Mouse (Mus musculus): ENCODE measurements around the gene Serinc2.

DNA sequence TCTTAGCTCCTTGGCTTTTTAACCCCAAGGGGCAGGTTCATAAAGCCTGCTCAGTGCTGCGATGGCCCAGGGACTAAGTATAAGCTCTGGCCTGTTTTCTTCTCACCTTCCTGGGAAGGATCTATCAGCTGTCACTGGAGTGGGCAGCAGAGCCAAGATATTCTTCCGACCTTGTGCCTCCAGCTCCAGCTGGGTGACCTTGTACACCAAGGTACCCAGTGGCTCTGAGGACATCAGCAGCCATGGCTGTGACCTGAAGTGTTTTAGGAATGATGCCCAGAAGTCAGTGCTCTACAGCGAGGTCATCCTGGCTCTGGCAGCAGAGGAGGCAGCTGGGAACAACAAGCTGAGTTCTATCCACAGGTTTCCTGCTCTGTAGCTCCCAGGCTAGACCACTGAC lies 33.5 kb upstream of the Serinc2 start:
- TF ChIP-seq CTCF (IDR thresholded peaks at IDR 0.05; ENCODE audit: low read depth): no peak
- TF ChIP-seq EP300 (IDR thresholded peaks at IDR 0.05; ENCODE audit: low read depth): no peak
